Mouse (Mus musculus): ENCODE results near the gene Ifnk. TPM values are rescaled to one million over a fixed set of nuclear protein-coding genes. Genes with fewer than 3 reads are reported as not detected.

Gene Ifnk
- total RNA-seq (2021) = not detected
- long read RNA-seq, experiment 1 = 0 reads
- long read RNA-seq, experiment 2 = 0 reads

GRCm38 (mm10) chr4:35151756-35152155 lies at the start of gene Ifnk:
Ifnk (plus strand) TSS chr4:35152056.
- DNase-seq (ENCODE audit: low spot score in 2 of 2) = no peak

GRCm38 (mm10) chr4:35105115-35105773 lies 46.6 kb upstream of the Ifnk start:
- DNase-seq (ENCODE audit: low spot score in 2 of 2) = no peak

- no peak for DNase-seq (ENCODE audit: low spot score in 2 of 2)
Observed at GRCm38 (mm10) chr4:35112452-35112851, 39.4 kb upstream of the Ifnk start.

- DNase-seq (ENCODE audit: low spot score in 2 of 2) = no peak
Observed at GRCm38 (mm10) chr4:35113516-35114248, 38.2 kb upstream of the Ifnk start.

GRCm38 (mm10) chr4:35114950-35115349 lies 36.9 kb upstream of the Ifnk start:
- no peak for DNase-seq (ENCODE audit: low spot score in 2 of 2)

GRCm38 (mm10) chr4:35115933-35116332 lies 35.9 kb upstream of the Ifnk start:
- no peak for DNase-seq (ENCODE audit: low spot score in 2 of 2)

- no peak for DNase-seq (ENCODE audit: low spot score in 2 of 2)
Observed at GRCm38 (mm10) chr4:35117144-35117543, 34.7 kb upstream of the Ifnk start.

GRCm38 (mm10) chr4:35118851-35119250 lies 33.0 kb upstream of the Ifnk start:
- DNase-seq (ENCODE audit: low spot score in 2 of 2) = no peak

- DNase-seq (ENCODE audit: low spot score in 2 of 2) = no peak
Observed at GRCm38 (mm10) chr4:35120159-35120558, 31.7 kb upstream of the Ifnk start.

- DNase-seq (ENCODE audit: low spot score in 2 of 2) = no peak
Observed at GRCm38 (mm10) chr4:35120575-35120974, 31.3 kb upstream of the Ifnk start.

GRCm38 (mm10) chr4:35121060-35121459 lies 30.8 kb upstream of the Ifnk start:
- no peak for DNase-seq (ENCODE audit: low spot score in 2 of 2)

GRCm38 (mm10) chr4:35123087-35123486 lies 28.8 kb upstream of the Ifnk start:
- DNase-seq (ENCODE audit: low spot score in 2 of 2) = no peak

GRCm38 (mm10) chr4:35124027-35124426 lies 27.8 kb upstream of the Ifnk start:
- DNase-seq (ENCODE audit: low spot score in 2 of 2) = no peak

GRCm38 (mm10) chr4:35125299-35125777 lies 26.5 kb upstream of the Ifnk start:
- no peak for DNase-seq (ENCODE audit: low spot score in 2 of 2)

GRCm38 (mm10) chr4:35126776-35127175 lies 25.1 kb upstream of the Ifnk start:
- DNase-seq (ENCODE audit: low spot score in 2 of 2) = no peak

GRCm38 (mm10) chr4:35127759-35128158 lies 24.1 kb upstream of the Ifnk start:
- no peak for DNase-seq (ENCODE audit: low spot score in 2 of 2)

- DNase-seq (ENCODE audit: low spot score in 2 of 2) = no peak
Observed at GRCm38 (mm10) chr4:35130411-35130948, 21.4 kb upstream of the Ifnk start.

GRCm38 (mm10) chr4:35131592-35131991 lies 20.3 kb upstream of the Ifnk start:
- no peak for DNase-seq (ENCODE audit: low spot score in 2 of 2)

GRCm38 (mm10) chr4:35133411-35133810 lies 18.4 kb upstream of the Ifnk start:
- DNase-seq (ENCODE audit: low spot score in 2 of 2) = no peak

- no peak for DNase-seq (ENCODE audit: low spot score in 2 of 2)
Observed at GRCm38 (mm10) chr4:35134846-35135611, 16.8 kb upstream of the Ifnk start.

- no peak for DNase-seq (ENCODE audit: low spot score in 2 of 2)
Observed at GRCm38 (mm10) chr4:35135806-35136205, 16.1 kb upstream of the Ifnk start.

Data from adrenal gland, adult 18-20 months (tissue).